Mouse (Mus musculus) ES-E14 (cell line): Measurements from ENCODE around the gene Gm20479. TPM values are rescaled to one million over a fixed set of nuclear protein-coding genes. Genes with fewer than 3 reads are reported as not detected.

Experiments
- DNase-seq: peaks from one replicate; pipeline ENCODE4 v3.0.0-alpha.2; 2013; ENCODE audit warnings: low read depth, low spot score
- H3K27ac ChIP-seq: 2 replicates; pipeline ENCODE4 v1.5.1; 2012; ENCODE audit warnings: low read depth, mild to moderate bottlenecking, low read length, moderate library complexity, mixed read lengths; ENCODE audit not compliant: poor library complexity, insufficient read depth, severe bottlenecking
- H3K36me3 ChIP-seq: 2 replicates; pipeline ENCODE4 v1.6.1; 2012; ENCODE audit warnings: mild to moderate bottlenecking, low read length, moderate library complexity, mixed read lengths; ENCODE audit not compliant: control insufficient read depth, poor library complexity, insufficient read depth, severe bottlenecking
- H3K4me1 ChIP-seq, 2 experiments: fragments of 150-350 bp in 1 of 2; sonication (generic) in 1 of 2; 2 replicates each; pipeline ENCODE4 v1.6.1; 2012; ENCODE audit warnings: low read length in 2 of 2, mild to moderate bottlenecking in 1 of 2, mixed read lengths in 1 of 2; ENCODE audit not compliant: control insufficient read depth in 2 of 2, insufficient read depth in 2 of 2, poor library complexity in 1 of 2
- H3K4me3 ChIP-seq, 2 experiments: fragments of 150-350 bp in 1 of 2; sonication (generic) in 1 of 2; 2 replicates each; pipeline ENCODE4 v1.5.1; 2012; ENCODE audit warnings: low read length in 2 of 2, low read depth in 1 of 2, mild to moderate bottlenecking in 1 of 2, mixed read lengths in 1 of 2; ENCODE audit not compliant: insufficient read depth in 1 of 2, poor library complexity in 1 of 2, severe bottlenecking in 1 of 2
- H3K9ac ChIP-seq: 2 replicates; pipeline ENCODE4 v1.6.1; 2012; ENCODE audit warnings: low read depth, mild to moderate bottlenecking, low read length, mixed read lengths; ENCODE audit not compliant: poor library complexity, insufficient read depth, severe bottlenecking
- H3K9me3 ChIP-seq: fragments of 150-350 bp; sonication (generic); 2 replicates; pipeline ENCODE4 v1.6.1; 2012; ENCODE audit warnings: low read depth, mild to moderate bottlenecking, low read length; ENCODE audit not compliant: control insufficient read depth, insufficient read depth
- CHD2 ChIP-seq: IDR thresholded peaks from 2 replicates; pipeline ENCODE4 v1.6.1; 2014; ENCODE audit warnings: mild to moderate bottlenecking, low read depth, low read length, inconsistent platforms
- HCFC1 ChIP-seq: IDR thresholded peaks from 2 replicates; pipeline ENCODE4 v1.6.1; 2012; ENCODE audit warnings: low read length, inconsistent platforms, borderline replicate concordance; ENCODE audit not compliant: insufficient read depth
- MAFK ChIP-seq: IDR thresholded peaks from 2 replicates; pipeline ENCODE4 v1.6.1; 2014; ENCODE audit warnings: mild to moderate bottlenecking, low read depth, low read length, inconsistent platforms; ENCODE audit not compliant: insufficient read depth
- ZC3H11A ChIP-seq: IDR thresholded peaks from 2 replicates; pipeline ENCODE4 v1.6.1; 2012; ENCODE audit warnings: low read depth, mild to moderate bottlenecking, inconsistent platforms, low read length, borderline replicate concordance
- ZNF384 ChIP-seq: IDR thresholded peaks from 2 replicates; pipeline ENCODE4 v1.6.1; 2012; ENCODE audit warnings: low read depth, low read length, inconsistent platforms
- in situ Hi-C, 2 experiments: fragments of 600-800 bp; cut with MboI; formaldehyde crosslinking; loops; one replicate each; pipeline ENCODE4 v1.15.1; 2025; ENCODE audit warnings: low sequenced_read_pairs in 2 of 2, inconsistent platforms in 1 of 2; ENCODE audit not compliant: unreplicated experiment in 2 of 2
- total RNA-seq: library from RNA; depleted of rRNA; stranded (reverse); fragments of 300-350 nt; gene quantifications from 2 replicates; pipeline ENCODE4 v1.2.3, GENCODE M21; 2012

The Gm20479 gene
- total RNA-seq, 1 experiment: 1.5 TPM

GRCm38 (mm10) chr7:27325697-27326096, 31.5 kb downstream of the Gm20479 start:
- H3K4me3 ChIP-seq: peak overlapping the region; percentile 58 to 65
- H3K36me3 ChIP-seq: peaks cover 29% of the 10 kb centered on the region
- H3K4me1 ChIP-seq: peaks cover 16 to 34% of the 10 kb centered on the region in 2 experiments
- no peaks in the 10 kb centered on the region for H3K9me3 ChIP-seq
- TF ChIP-seq ZNF384: no peak
- TF ChIP-seq CHD2: no peak
- TF ChIP-seq ZC3H11A: no peak
- no peak for TF ChIP-seq MAFK
- no peak for TF ChIP-seq HCFC1
- no peak overlapping the region; the same call in 1 of the 2 replicates for H3K27ac ChIP-seq
- no peak for DNase-seq
- in situ Hi-C loops: no loop called here
- H3K9ac ChIP-seq: peak overlapping the region; percentile 29

DNA sequence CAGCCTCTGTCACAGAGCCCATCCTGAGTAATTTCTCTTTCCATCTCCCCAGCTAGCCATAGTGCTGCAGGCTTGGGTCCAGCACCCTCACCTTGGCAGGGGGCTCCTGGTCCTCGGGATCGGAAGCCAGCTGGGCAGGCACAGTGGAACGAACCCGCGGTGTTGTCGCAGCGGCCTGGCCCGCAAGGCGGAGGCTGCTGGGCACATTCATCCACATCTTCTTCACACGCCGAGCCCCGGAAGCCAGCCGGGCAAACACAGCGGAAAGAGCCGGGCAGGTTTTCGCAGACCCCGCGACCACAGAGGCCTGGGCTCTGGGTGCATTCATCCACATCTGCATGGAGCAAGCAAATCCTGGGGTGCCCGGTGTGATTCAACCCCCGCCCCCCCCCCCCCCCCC, 32.3 kb downstream of the Gm20479 start:
- Histone ChIP-seq H3K4me1 (peaks cover 13 to 34% of the 10 kb centered on the region in 2 experiments), H3K9me3 (no peaks in the 10 kb centered on the region), H3K9ac (peak overlapping the region; percentile 23; the same call in 1 of the 2 replicates), H3K4me3 (peak overlapping the region; percentile 58 to 65; a peak in 3 of 4 replicates), H3K36me3 (peaks cover 30% of the 10 kb centered on the region), H3K27ac (no peak overlapping the region)
- in situ Hi-C loops: no loop called here
- DNase-seq: no peak
- TF ChIP-seq HCFC1 (no peak), ZNF384 (no peak), CHD2 (no peak), MAFK (no peak), ZC3H11A (no peak)

DNA sequence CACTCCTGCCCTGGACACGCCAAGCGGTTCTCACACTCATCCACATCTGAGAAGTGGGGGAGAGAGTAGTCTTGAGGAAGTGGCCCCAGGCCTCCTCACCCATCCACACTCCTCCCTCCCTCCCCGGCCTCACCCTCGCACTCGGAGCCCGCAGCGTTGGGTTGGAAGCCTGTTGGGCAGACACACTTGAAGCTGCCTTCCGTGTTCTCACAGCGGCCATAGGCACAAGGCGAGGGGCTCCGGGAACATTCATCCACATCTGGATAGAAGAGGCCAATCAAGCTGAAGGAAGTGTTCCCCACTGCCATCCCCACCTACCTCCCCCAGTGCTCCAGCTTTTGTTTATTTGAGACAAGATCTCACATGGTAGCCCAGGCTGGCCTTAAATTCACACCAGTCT, 33.1 kb downstream of the Gm20479 start:
- DNase-seq: no peak
- H3K27ac ChIP-seq: no peak overlapping the region
- no peak overlapping the region for H3K9ac ChIP-seq
- H3K4me1 ChIP-seq: peaks cover 13 to 38% of the 10 kb centered on the region in 2 experiments
- in situ Hi-C loops: no loop called here
- H3K4me3 ChIP-seq: no peak overlapping the region
- no peaks in the 10 kb centered on the region for H3K9me3 ChIP-seq
- peaks cover 35% of the 10 kb centered on the region for H3K36me3 ChIP-seq
- TF ChIP-seq HCFC1 (no peak), ZNF384 (no peak), CHD2 (no peak)

- no peak overlapping the region for H3K27ac ChIP-seq
- peaks cover 39% of the 10 kb centered on the region for H3K36me3 ChIP-seq
- TF ChIP-seq ZC3H11A (no peak), MAFK (no peak), HCFC1 (no peak), ZNF384 (no peak), CHD2 (no peak)
- H3K9ac ChIP-seq: no peak overlapping the region
- in situ Hi-C loops: no loop called here
- H3K4me1 ChIP-seq: peaks cover 10 to 31% of the 10 kb centered on the region in 2 experiments
- H3K9me3 ChIP-seq: no peaks in the 10 kb centered on the region
- H3K4me3 ChIP-seq: no peak overlapping the region
- DNase-seq: no peak
These were observed 34.2 kb downstream of the Gm20479 start for GRCm38 (mm10) chr7:27323001-27323400.

DNA sequence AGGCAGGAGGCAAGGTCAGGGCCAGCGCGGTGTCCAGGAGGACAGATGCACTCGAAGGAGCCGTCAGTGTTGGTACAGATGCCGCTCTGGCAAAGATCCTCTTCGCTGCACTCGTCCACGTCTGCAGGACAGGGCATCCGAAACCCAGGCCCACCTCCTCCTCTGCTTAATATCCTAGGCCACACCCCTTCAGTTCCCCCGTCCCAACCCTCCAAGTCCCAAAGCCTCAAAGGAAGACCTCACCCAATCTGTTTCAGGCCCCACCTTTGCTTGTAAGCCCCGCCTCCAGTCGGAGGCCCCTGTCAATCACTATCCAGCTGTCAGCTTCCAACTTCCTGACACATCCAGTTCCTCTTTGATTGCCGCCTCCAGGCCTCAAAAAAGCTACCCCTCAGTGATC, 34.9 kb downstream of the Gm20479 start:
- Histone ChIP-seq H3K27ac (no peak overlapping the region), H3K9ac (no peak overlapping the region), H3K36me3 (peaks cover 37% of the 10 kb centered on the region), H3K4me3 (peak overlapping the region; percentile 35 to 45; a peak in 1 of 4 replicates), H3K9me3 (no peaks in the 10 kb centered on the region), H3K4me1 (peaks cover 10 to 24% of the 10 kb centered on the region in 2 experiments)
- in situ Hi-C loops: no loop called here
- no peak for DNase-seq
- no peak for TF ChIP-seq HCFC1
- no peak for TF ChIP-seq MAFK
- TF ChIP-seq CHD2: no peak
- no peak for TF ChIP-seq ZC3H11A
- no peak for TF ChIP-seq ZNF384
